ENCODE assay signal across 10 mouse cellular contexts in genomic region chr3:95689171-95689915, GRCm38 (mm10). TPM values are rescaled to one million over a fixed set of nuclear protein-coding genes. Genes with fewer than 3 reads are reported as not detected.
DNase-seq lines count a peak whose midpoint lies in the region; ATAC-seq and TF ChIP-seq lines count a peak whose summit lies in the region.
"Had no signal": no experiment of that assay in that cellular context is flagged by ENCODE, and none has a peak within 500 bp of the region (broad histone marks: within the 10 kb centered on the region; RNA-seq: fewer than 3 reads in every experiment).

No protein-coding gene starts in this region.

- H3K4me3 ChIP-seq in kidney, embryonic 14.5 days (ENCODE audit: low read length) = no peak overlapping the region
- no peak overlapping the region for H3K4me3 ChIP-seq in heart, postnatal 0 days (ENCODE audit: low read depth, low read length)
- H3K4me3 ChIP-seq in cerebellum, adult 2 months (replicated peaks; ENCODE audit: insufficient read depth, low read depth, low read length) = no peak overlapping the region
- H3K4me3 ChIP-seq: liver, embryonic 15.5 days; neural tube, embryonic 13.5 days had no signal

- TF ChIP-seq EP300 in heart, postnatal 0 days (IDR thresholded peaks at IDR 0.05; ENCODE audit: low read depth) = peak; percentile 89

- peak; percentile 25; the same call in 1 of the 2 replicates for ATAC-seq in kidney, embryonic 14.5 days (ENCODE audit: low FRiP score, low TSS enrichment)
- peak; percentile 75 for ATAC-seq in heart, postnatal 0 days (ENCODE audit: insufficient read depth, low read depth)

- H3K27me3 ChIP-seq in kidney, embryonic 14.5 days (ENCODE audit: control insufficient read depth, insufficient read depth, low read length) = no peaks in the 10 kb centered on the region
- no peaks in the 10 kb centered on the region for H3K27me3 ChIP-seq in heart, postnatal 0 days (ENCODE audit: control insufficient read depth, insufficient read depth, low read length)
- H3K27me3 ChIP-seq in cerebellum, adult 2 months (ENCODE audit: control insufficient read depth, insufficient read depth, low read length) = no peaks in the 10 kb centered on the region
- H3K27me3 ChIP-seq: neural tube, embryonic 13.5 days had no signal

- H3K9ac ChIP-seq in kidney, embryonic 14.5 days (ENCODE audit: low read depth, low read length) = no peak overlapping the region
- H3K9ac ChIP-seq in heart, postnatal 0 days (replicated peaks; ENCODE audit: low read depth, low read length) = peak overlapping the region; percentile 40; the same call in 1 of the 2 replicates
- H3K9ac ChIP-seq: liver, embryonic 15.5 days; neural tube, embryonic 13.5 days had no signal

- no peak overlapping the region for H3K4me2 ChIP-seq in kidney, embryonic 14.5 days (replicated peaks; ENCODE audit: low read depth, low read length)
- H3K4me2 ChIP-seq in heart, postnatal 0 days (ENCODE audit: low read depth, low read length) = peak overlapping the region; percentile 5; the same call in 1 of the 2 replicates
- H3K4me2 ChIP-seq: liver, embryonic 15.5 days; neural tube, embryonic 13.5 days had no signal

- H3K36me3 ChIP-seq in kidney, embryonic 14.5 days (ENCODE audit: control insufficient read depth, insufficient read depth, low read length) = no peaks in the 10 kb centered on the region
- no peaks in the 10 kb centered on the region for H3K36me3 ChIP-seq in heart, postnatal 0 days (replicated peaks; ENCODE audit: control insufficient read depth, insufficient read depth, low read length)
- H3K36me3 ChIP-seq: liver, embryonic 15.5 days had no signal

- DNase-seq in kidney, adult 8-10 months = no peak
- peak; percentile 50 for DNase-seq in 3134 (ENCODE audit: extremely low read depth, insufficient read length, low spot score)
- peak; percentile 56 for DNase-seq in R1 (ENCODE audit: low read depth, low spot score)
- DNase-seq in heart, postnatal 0 days (ENCODE audit: low spot score) = peak; percentile 89
- no peak for DNase-seq in cerebellum, adult 2 months
- no peak for DNase-seq in natural killer cell, adult 2 months (ENCODE audit: low spot score in 2 of 2)
- DNase-seq in thymus, postnatal 14 days = no peak

- H3K27ac ChIP-seq in kidney, embryonic 14.5 days (ENCODE audit: low read depth, low read length) = peak overlapping the region; percentile 66; the same call in 1 of the 2 replicates
- H3K27ac ChIP-seq in heart, postnatal 0 days (ENCODE audit: low read depth) = peak overlapping the region; percentile 96
- no peak overlapping the region for H3K27ac ChIP-seq in cerebellum, adult 2 months (ENCODE audit: insufficient read depth, low read length)
- H3K27ac ChIP-seq: liver, embryonic 15.5 days; neural tube, embryonic 13.5 days had no signal

- no peaks in the 10 kb centered on the region for H3K9me3 ChIP-seq in kidney, embryonic 14.5 days (ENCODE audit: control insufficient read depth, low read length)
- no peaks in the 10 kb centered on the region for H3K9me3 ChIP-seq in heart, postnatal 0 days (replicated peaks; ENCODE audit: control insufficient read depth, low read length)
- H3K9me3 ChIP-seq: liver, embryonic 15.5 days; neural tube, embryonic 13.5 days had no signal

- 20% methylated on average over 11 of the region's 11 CpGs for WGBS in kidney, embryonic 14.5 days
- WGBS in heart, postnatal 0 days = 12% methylated on average over 11 of the region's 11 CpGs
- 59% methylated on average over 11 of the region's 11 CpGs for WGBS in cerebellum, adult 2 months

- TF ChIP-seq CTCF in heart, postnatal 0 days (IDR thresholded peaks at IDR 0.05; ENCODE audit: low read depth) = peak; percentile 48
- no peak for TF ChIP-seq CTCF in cerebellum, adult 2 months (IDR thresholded peaks at IDR 0.05; ENCODE audit: borderline replicate concordance, insufficient read depth, low read depth, low read length)

- H3K4me1 ChIP-seq in kidney, embryonic 14.5 days (ENCODE audit: control insufficient read depth, insufficient read depth, low read length) = peaks cover 50% of the 10 kb centered on the region
- H3K4me1 ChIP-seq in heart, postnatal 0 days (ENCODE audit: control insufficient read depth, insufficient read depth) = peaks cover 58% of the 10 kb centered on the region
- H3K4me1 ChIP-seq in cerebellum, adult 2 months (ENCODE audit: control insufficient read depth, insufficient read depth, low read length) = peaks cover 6% of the 10 kb centered on the region; the same call in 1 of the 2 replicates

- TF ChIP-seq POLR2A in cerebellum, adult 2 months (IDR thresholded peaks at IDR 0.05; ENCODE audit: borderline replicate concordance, insufficient read depth, low read length) = no peak

RNA-seq across cellular contexts. Expression of gene Adamtsl4, which starts 1.6 kb away (rescaled TPM):
- polyA plus RNA-seq in kidney, embryonic 14.5 days (2014; fragmentation: Nextera tagmentation; extraction: Ambion mirVana) = 2.0 and 3.7 TPM in 2 replicates
- 20.2 and 23.8 TPM in 2 replicates for total RNA-seq in heart, postnatal 0 days (2014; rRNA removed; ENCODE audit: low replicate concordance)
- polyA plus RNA-seq in heart, postnatal 0 days (2015; fragmentation: Nextera tagmentation; extraction: Ambion mirVana) = 7.5 and 11.2 TPM in 2 replicates
- 13.5 and 15.9 TPM in 2 replicates for polyA plus RNA-seq in cerebellum, adult 2 months (2012; rRNA removed)

RNA-seq across cellular contexts. Expression of gene Mcl1, which starts 30.8 kb away (rescaled TPM):
- polyA plus RNA-seq in kidney, embryonic 14.5 days (2014; fragmentation: Nextera tagmentation; extraction: Ambion mirVana) = 47.4 and 76.1 TPM in 2 replicates
- total RNA-seq in heart, postnatal 0 days (2014; rRNA removed; ENCODE audit: low replicate concordance) = 213 and 278 TPM in 2 replicates
- 50.1 and 51.9 TPM in 2 replicates for polyA plus RNA-seq in heart, postnatal 0 days (2015; fragmentation: Nextera tagmentation; extraction: Ambion mirVana)
- 43.6 and 45.4 TPM in 2 replicates for polyA plus RNA-seq in cerebellum, adult 2 months (2012; rRNA removed)

RNA-seq across cellular contexts. Expression of gene Ecm1, which starts 50.0 kb away (rescaled TPM):
- 168 and 204 TPM in 2 replicates for polyA plus RNA-seq in kidney, embryonic 14.5 days (2014; fragmentation: Nextera tagmentation; extraction: Ambion mirVana)
- total RNA-seq in heart, postnatal 0 days (2014; rRNA removed; ENCODE audit: low replicate concordance) = 22.9 and 63.8 TPM in 2 replicates
- polyA plus RNA-seq in heart, postnatal 0 days (2015; fragmentation: Nextera tagmentation; extraction: Ambion mirVana) = 55.8 and 59.6 TPM in 2 replicates
- 14.3 and 14.7 TPM in 2 replicates for polyA plus RNA-seq in cerebellum, adult 2 months (2012; rRNA removed)

Comparison
In these comparisons a context has a peak if more than half of its experiments do, and no peak if none do; other contexts are left out.
1. DNase-seq: peak in 3134 (single experiment), R1 (single experiment) and heart, postnatal 0 days (single experiment); none in kidney, adult 8-10 months (0 of 2), cerebellum, adult 2 months (0 of 2), natural killer cell, adult 2 months (0 of 2) and thymus, postnatal 14 days (single experiment).